ENCODE assay signal across 7 mouse cellular contexts in genomic region chr1:138637850-138638249, GRCm38 (mm10). TPM values are rescaled to one million over a fixed set of nuclear protein-coding genes. Genes with fewer than 3 reads are reported as not detected.
DNase-seq lines count a peak whose midpoint lies in the region; ATAC-seq and TF ChIP-seq lines count a peak whose summit lies in the region.

No protein-coding gene starts in this region.

- no peaks in the 10 kb centered on the region for H3K27me3 ChIP-seq in intestine, postnatal 0 days (replicated peaks; ENCODE audit: control insufficient read depth, insufficient read depth, low read length)
- H3K27me3 ChIP-seq in intestine, embryonic 15.5 days (replicated peaks), result no peaks in the 10 kb centered on the region
- H3K27me3 ChIP-seq in hindbrain, embryonic 11.5 days (ENCODE audit: control insufficient read depth, insufficient read depth, low read length), result no peaks in the 10 kb centered on the region

- peak; percentile 71 for DNase-seq in CD4-positive, CD25-positive, alpha-beta regulatory T cell, adult 2 months (ENCODE audit: low read depth, low spot score)
- peak; percentile 42 for DNase-seq in adipocyte (ENCODE audit: low spot score)
- peak; percentile 45 for DNase-seq in lung, postnatal 14 days
- DNase-seq in hindbrain, embryonic 11.5 days (ENCODE audit: low spot score), result no peak
- no peak for DNase-seq in ovary, postnatal 10 days (ENCODE audit: low spot score)

- no peaks in the 10 kb centered on the region for H3K9me3 ChIP-seq in intestine, postnatal 0 days (ENCODE audit: control insufficient read depth)
- no peaks in the 10 kb centered on the region for H3K9me3 ChIP-seq in intestine, embryonic 15.5 days
- no peaks in the 10 kb centered on the region for H3K9me3 ChIP-seq in hindbrain, embryonic 11.5 days (ENCODE audit: control insufficient read depth, low read length)

- no peak overlapping the region for H3K4me3 ChIP-seq in intestine, postnatal 0 days (ENCODE audit: low read depth, low read length)
- no peak overlapping the region for H3K4me3 ChIP-seq in intestine, embryonic 15.5 days (replicated peaks)
- no peak overlapping the region for H3K4me3 ChIP-seq in hindbrain, embryonic 11.5 days (ENCODE audit: low read depth, low read length)

- no peaks in the 10 kb centered on the region for H3K4me1 ChIP-seq in intestine, postnatal 0 days (replicated peaks; ENCODE audit: control insufficient read depth, insufficient read depth, low read length)
- no peaks in the 10 kb centered on the region for H3K4me1 ChIP-seq in intestine, embryonic 15.5 days (replicated peaks)
- H3K4me1 ChIP-seq in hindbrain, embryonic 11.5 days (replicated peaks; ENCODE audit: control insufficient read depth, insufficient read depth, low read length), result no peaks in the 10 kb centered on the region

- H3K9ac ChIP-seq in intestine, postnatal 0 days (ENCODE audit: low read depth, low read length), result no peak overlapping the region
- no peak overlapping the region for H3K9ac ChIP-seq in intestine, embryonic 15.5 days
- no peak overlapping the region for H3K9ac ChIP-seq in hindbrain, embryonic 11.5 days (ENCODE audit: low read depth, low read length)

- TF ChIP-seq CTCF in intestine, postnatal 0 days (IDR thresholded peaks at IDR 0.05; ENCODE audit: low read depth), result peak; percentile 65

- H3K27ac ChIP-seq in intestine, postnatal 0 days (ENCODE audit: low read depth, low read length), result no peak overlapping the region
- H3K27ac ChIP-seq in intestine, embryonic 15.5 days, result no peak overlapping the region
- no peak overlapping the region for H3K27ac ChIP-seq in hindbrain, embryonic 11.5 days (ENCODE audit: low read depth, low read length)

- H3K4me2 ChIP-seq in intestine, postnatal 0 days (replicated peaks; ENCODE audit: low read depth), result no peak overlapping the region
- no peak overlapping the region for H3K4me2 ChIP-seq in intestine, embryonic 15.5 days (replicated peaks)
- no peak overlapping the region for H3K4me2 ChIP-seq in hindbrain, embryonic 11.5 days (replicated peaks; ENCODE audit: low read depth, low read length)

- H3K36me3 ChIP-seq in intestine, postnatal 0 days (ENCODE audit: control insufficient read depth, insufficient read depth), result no peaks in the 10 kb centered on the region
- H3K36me3 ChIP-seq in intestine, embryonic 15.5 days, result no peaks in the 10 kb centered on the region
- no peaks in the 10 kb centered on the region for H3K36me3 ChIP-seq in hindbrain, embryonic 11.5 days (ENCODE audit: control insufficient read depth, insufficient read depth, low read length)

- ATAC-seq in intestine, postnatal 0 days, result no peak
- ATAC-seq in intestine, embryonic 15.5 days, result no peak
- no peak for ATAC-seq in hindbrain, embryonic 11.5 days (ENCODE audit: low FRiP score)

RNA-seq across cellular contexts. Expression of gene Nek7, which starts 17.9 kb away (rescaled TPM):
- polyA plus RNA-seq in intestine, postnatal 0 days (2015; fragmentation: Nextera tagmentation; extraction: Ambion mirVana), result 16.6 and 16.7 TPM in 2 replicates
- polyA plus RNA-seq in intestine, embryonic 15.5 days (2015; fragmentation: Nextera tagmentation; extraction: Ambion mirVana), result 23.3 and 24.5 TPM in 2 replicates
- 26.1 and 27.7 TPM in 2 replicates for polyA plus RNA-seq in hindbrain, embryonic 11.5 days (2014; fragmentation: Nextera tagmentation; extraction: Ambion mirVana)

Comparison
In these comparisons a context has a peak if more than half of its experiments do, and no peak if none do; other contexts are left out.
1. DNase-seq: peak in CD4-positive, CD25-positive, alpha-beta regulatory T cell, adult 2 months (single experiment), adipocyte (single experiment) and lung, postnatal 14 days (single experiment); none in hindbrain, embryonic 11.5 days (single experiment) and ovary, postnatal 10 days (single experiment).